In genomic region chr11:105467266-105467665, GRCm38 (mm10) we compare ENCODE assay signal across 11 mouse cellular contexts. TPM values are rescaled to one million over a fixed set of nuclear protein-coding genes. Genes with fewer than 3 reads are reported as not detected.
DNase-seq lines count a peak whose midpoint lies in the region; ATAC-seq and TF ChIP-seq lines count a peak whose summit lies in the region.
"Had no signal": no experiment of that assay in that cellular context is flagged by ENCODE, and none has a peak within 500 bp of the region (broad histone marks: within the 10 kb centered on the region; RNA-seq: fewer than 3 reads in every experiment).

No protein-coding gene starts in this region.

- peak overlapping the region; percentile 50; the same call in 1 of the 2 replicates for H3K27ac ChIP-seq in heart, embryonic 11.5 days (ENCODE audit: low read depth, low read length)
- H3K27ac ChIP-seq in midbrain, embryonic 10.5 days (replicated peaks): 0 out of 2 replicates have a peak overlapping the region, but pooled peaks have one; percentile 2
- H3K27ac ChIP-seq in midbrain, postnatal 0 days (ENCODE audit: low read depth, low read length): no peak overlapping the region
- 0 out of 2 replicates have a peak overlapping the region, but pooled peaks have one; percentile 30 for H3K27ac ChIP-seq in stomach, postnatal 0 days (replicated peaks)
- H3K27ac ChIP-seq in midbrain, embryonic 16.5 days (ENCODE audit: low read length): no peak overlapping the region
- H3K27ac ChIP-seq: midbrain, embryonic 15.5 days had no signal

- no peaks in the 10 kb centered on the region for H3K27me3 ChIP-seq in heart, embryonic 11.5 days (ENCODE audit: control insufficient read depth, insufficient read depth, low read length)
- no peaks in the 10 kb centered on the region for H3K27me3 ChIP-seq in midbrain, embryonic 10.5 days (ENCODE audit: low read depth, poor library complexity, severe bottlenecking)
- H3K27me3 ChIP-seq in midbrain, postnatal 0 days (ENCODE audit: insufficient read depth, low read length): no peaks in the 10 kb centered on the region
- no peaks in the 10 kb centered on the region for H3K27me3 ChIP-seq in stomach, postnatal 0 days (ENCODE audit: control insufficient read depth, insufficient read depth, low read length)
- H3K27me3 ChIP-seq in midbrain, embryonic 16.5 days (ENCODE audit: control insufficient read depth, insufficient read depth, low read depth, low read length): no peaks in the 10 kb centered on the region
- H3K27me3 ChIP-seq: midbrain, embryonic 15.5 days had no signal

- no peak for TF ChIP-seq CTCF in midbrain, postnatal 0 days (IDR thresholded peaks at IDR 0.05)
- TF ChIP-seq CTCF in stomach, postnatal 0 days (IDR thresholded peaks at IDR 0.05; ENCODE audit: low read depth): no peak

- ATAC-seq in heart, embryonic 11.5 days (replicated peaks; ENCODE audit: insufficient number of reproducible peaks, low FRiP score, low TSS enrichment): 0 out of 2 replicates have a peak, but pooled peaks have one; percentile 18
- no peak for ATAC-seq in midbrain, postnatal 0 days (ENCODE audit: low FRiP score)
- no peak for ATAC-seq in stomach, postnatal 0 days (ENCODE audit: low FRiP score, low TSS enrichment)
- ATAC-seq in midbrain, embryonic 16.5 days: no peak
- ATAC-seq: midbrain, embryonic 15.5 days had no signal

- no peak overlapping the region for H3K4me3 ChIP-seq in heart, embryonic 11.5 days (ENCODE audit: low read depth, low read length)
- no peak overlapping the region for H3K4me3 ChIP-seq in midbrain, embryonic 10.5 days
- no peak overlapping the region for H3K4me3 ChIP-seq in midbrain, postnatal 0 days (ENCODE audit: low read depth, low read length)
- no peak overlapping the region for H3K4me3 ChIP-seq in stomach, postnatal 0 days (ENCODE audit: low read depth, low read length)
- no peak overlapping the region for H3K4me3 ChIP-seq in midbrain, embryonic 16.5 days (ENCODE audit: low read depth, low read length)
- H3K4me3 ChIP-seq: midbrain, embryonic 15.5 days had no signal

- WGBS in heart, embryonic 11.5 days (ENCODE audit: insufficient replicate concordance): 24% methylated on average over 9 of the region's 9 CpGs
- 70% methylated on average over 9 of the region's 9 CpGs for WGBS in midbrain, embryonic 10.5 days
- WGBS in midbrain, postnatal 0 days: 45% methylated on average over 9 of the region's 9 CpGs
- WGBS in stomach, postnatal 0 days: 28% methylated on average over 9 of the region's 9 CpGs
- WGBS in midbrain, embryonic 16.5 days: 58% methylated on average over 9 of the region's 9 CpGs

- TF ChIP-seq EP300 in stomach, postnatal 0 days (optimal IDR thresholded peaks at IDR 0.05): no peak

- no peaks in the 10 kb centered on the region for H3K36me3 ChIP-seq in heart, embryonic 11.5 days (ENCODE audit: control insufficient read depth, insufficient read depth, low read length)
- no peaks in the 10 kb centered on the region for H3K36me3 ChIP-seq in midbrain, embryonic 10.5 days
- no peaks in the 10 kb centered on the region for H3K36me3 ChIP-seq in midbrain, postnatal 0 days (ENCODE audit: insufficient read depth, low read length)
- H3K36me3 ChIP-seq in stomach, postnatal 0 days (ENCODE audit: control insufficient read depth, insufficient read depth, low read length): no peaks in the 10 kb centered on the region
- no peaks in the 10 kb centered on the region for H3K36me3 ChIP-seq in midbrain, embryonic 16.5 days (ENCODE audit: control insufficient read depth, insufficient read depth, low read length)
- H3K36me3 ChIP-seq: midbrain, embryonic 15.5 days had no signal

- H3K9ac ChIP-seq in heart, embryonic 11.5 days (ENCODE audit: low read depth, low read length): no peak overlapping the region
- H3K9ac ChIP-seq in midbrain, postnatal 0 days (replicated peaks; ENCODE audit: low read length, poor library complexity, severe bottlenecking): no peak overlapping the region
- no peak overlapping the region for H3K9ac ChIP-seq in stomach, postnatal 0 days (ENCODE audit: low read length)
- no peak overlapping the region for H3K9ac ChIP-seq in midbrain, embryonic 16.5 days (ENCODE audit: low read depth, low read length)
- H3K9ac ChIP-seq: midbrain, embryonic 15.5 days had no signal

- no peak for DNase-seq in heart, adult 18-20 months
- DNase-seq in midbrain, embryonic 10.5 days (ENCODE audit: low spot score): no peak
- no peak for DNase-seq in midbrain, postnatal 0 days (ENCODE audit: low spot score)
- DNase-seq in forelimb bud, embryonic 11.5 days (ENCODE audit: low read depth, low spot score): peak; percentile 45
- no peak for DNase-seq in stomach, postnatal 0 days (ENCODE audit: low spot score)
- no peak for DNase-seq in layer of hippocampus, postnatal 36 days
- DNase-seq: cerebellum, adult 9-10 months had no signal

- no peaks in the 10 kb centered on the region for H3K9me3 ChIP-seq in heart, embryonic 11.5 days (replicated peaks; ENCODE audit: control insufficient read depth, low read length)
- no peaks in the 10 kb centered on the region for H3K9me3 ChIP-seq in midbrain, embryonic 10.5 days (replicated peaks)
- H3K9me3 ChIP-seq in midbrain, postnatal 0 days (ENCODE audit: low read length): no peaks in the 10 kb centered on the region
- H3K9me3 ChIP-seq in stomach, postnatal 0 days (ENCODE audit: control insufficient read depth, low read length): no peaks in the 10 kb centered on the region
- H3K9me3 ChIP-seq in midbrain, embryonic 16.5 days (replicated peaks; ENCODE audit: control insufficient read depth, low read length, poor library complexity, severe bottlenecking): no peaks in the 10 kb centered on the region
- H3K9me3 ChIP-seq: midbrain, embryonic 15.5 days had no signal

- no peak overlapping the region for H3K4me2 ChIP-seq in heart, embryonic 11.5 days
- H3K4me2 ChIP-seq in midbrain, postnatal 0 days (ENCODE audit: low read depth, low read length, poor library complexity, severe bottlenecking): no peak overlapping the region
- H3K4me2 ChIP-seq in stomach, postnatal 0 days (replicated peaks; ENCODE audit: low read depth): no peak overlapping the region
- H3K4me2 ChIP-seq in midbrain, embryonic 16.5 days (ENCODE audit: low read length): no peak overlapping the region
- H3K4me2 ChIP-seq: midbrain, embryonic 15.5 days had no signal

- peaks cover 30% of the 10 kb centered on the region for H3K4me1 ChIP-seq in heart, embryonic 11.5 days (ENCODE audit: control insufficient read depth, insufficient read depth, low read length)
- peaks cover 53% of the 10 kb centered on the region for H3K4me1 ChIP-seq in midbrain, embryonic 10.5 days
- peaks cover 6% of the 10 kb centered on the region for H3K4me1 ChIP-seq in midbrain, postnatal 0 days (ENCODE audit: insufficient read depth, low read length)
- peaks cover 9% of the 10 kb centered on the region for H3K4me1 ChIP-seq in stomach, postnatal 0 days (replicated peaks; ENCODE audit: control insufficient read depth, insufficient read depth)
- H3K4me1 ChIP-seq in midbrain, embryonic 16.5 days (ENCODE audit: control insufficient read depth, insufficient read depth, low read length): peaks cover 11% of the 10 kb centered on the region

RNA-seq across cellular contexts. Expression of gene March10, which starts 10.7 kb away (rescaled TPM):
- polyA plus RNA-seq in heart, embryonic 11.5 days (2014; fragmentation: Nextera tagmentation; extraction: Ambion mirVana): 0.19 and 0.30 TPM in 2 replicates
- total RNA-seq in heart, adult 18-20 months (2021): not detected
- 0.41 TPM in 1 of 2 replicates, not detected in the other for polyA plus RNA-seq in midbrain, embryonic 10.5 days (2016; fragmentation: Nextera tagmentation; extraction: Ambion mirVana)
- 0.57 and 0.77 TPM in 2 replicates for total RNA-seq in midbrain, postnatal 0 days (2014; rRNA removed)
- 0.69 and 0.94 TPM in 2 replicates for polyA plus RNA-seq in midbrain, postnatal 0 days (2015; fragmentation: Nextera tagmentation; extraction: Ambion mirVana)
- not detected in 2 replicates for polyA plus RNA-seq in stomach, postnatal 0 days (2015; fragmentation: Nextera tagmentation; extraction: Ambion mirVana)
- 0.45 and 0.73 TPM in 2 replicates for polyA plus RNA-seq in midbrain, embryonic 16.5 days (2015; fragmentation: Nextera tagmentation; extraction: Ambion mirVana)
- under 1 TPM; 0.47 to 0.81 TPM for total RNA-seq in layer of hippocampus, postnatal 36 days (2021)
- total RNA-seq: adrenal gland, adult 18-20 months had no signal

Comparison
In these comparisons a context has a peak if more than half of its experiments do, and no peak if none do; other contexts are left out.
1. H3K27ac ChIP-seq: peak in heart, embryonic 11.5 days (single experiment), midbrain, embryonic 10.5 days (single experiment) and stomach, postnatal 0 days (single experiment); none in midbrain, postnatal 0 days (single experiment) and midbrain, embryonic 16.5 days (single experiment).